Mouse (Mus musculus) liver, postnatal 0 days (tissue): ENCODE data around the gene Sike1. TPM values are rescaled to one million over a fixed set of nuclear protein-coding genes. Genes with fewer than 3 reads are reported as not detected.
A peak's percentile ranks its signal among the peaks of the same experiment; 100 is the strongest.

Experiments used
- ATAC-seq: fragments of 200-750 bp; cut with Nextera tagmentation; 2 replicates; pipeline ENCODE4 v1.8.0; 2017; ENCODE audit warnings: mild to moderate bottlenecking, moderate library complexity
- DNase-seq: peaks from one replicate; pipeline ENCODE4 v3.0.0-alpha.2; 2016
- H3K27ac ChIP-seq: fragments of 300-500 bp; sonication (generic); 2 replicates; pipeline ENCODE4 v1.5.1; 2014; ENCODE audit warnings: antibody characterized with exemption, moderate library complexity, mild to moderate bottlenecking, low read depth
- H3K27me3 ChIP-seq: fragments of 300-500 bp; sonication (generic); 2 replicates; pipeline ENCODE4 v1.6.1; 2014; ENCODE audit warnings: low read length, control low read depth, mixed read lengths; ENCODE audit not compliant: insufficient read depth
- H3K36me3 ChIP-seq: fragments of 300-500 bp; sonication (generic); replicated peaks from 2 replicates; pipeline ENCODE4 v1.6.1; 2014; ENCODE audit warnings: mild to moderate bottlenecking, control low read depth, low read length, moderate library complexity, mixed read lengths; ENCODE audit not compliant: insufficient read depth
- H3K4me1 ChIP-seq: fragments of 300-500 bp; sonication (generic); 2 replicates; pipeline ENCODE4 v1.6.1; 2014; ENCODE audit warnings: antibody characterized with exemption, mild to moderate bottlenecking, control low read depth; ENCODE audit not compliant: insufficient read depth
- H3K4me2 ChIP-seq: fragments of 300-500 bp; sonication (generic); 2 replicates; pipeline ENCODE4 v1.6.1; 2014; ENCODE audit warnings: low read depth, mild to moderate bottlenecking, low read length, moderate library complexity, mixed read lengths
- H3K4me3 ChIP-seq: fragments of 300-500 bp; sonication (generic); 2 replicates; pipeline ENCODE4 v1.5.1; 2014; ENCODE audit warnings: low read depth, low read length
- H3K9ac ChIP-seq: fragments of 300-500 bp; sonication (generic); replicated peaks from 2 replicates; pipeline ENCODE4 v1.6.1; 2014; ENCODE audit warnings: mild to moderate bottlenecking, moderate library complexity
- H3K9me3 ChIP-seq: fragments of 300-500 bp; sonication (generic); 2 replicates; pipeline ENCODE4 v1.6.1; 2016; ENCODE audit warnings: mild to moderate bottlenecking, control low read depth, low read length, mixed read lengths
- CTCF ChIP-seq: sonication (generic); IDR thresholded peaks from 2 replicates; pipeline ENCODE4 v1.5.1; 2016; ENCODE audit warnings: antibody characterized with exemption, low read depth
- EP300 ChIP-seq: IDR thresholded peaks from 2 replicates; pipeline ENCODE4 v1.6.1; 2016; ENCODE audit warnings: antibody characterized with exemption, low read depth, mild to moderate bottlenecking
- WGBS: fragments of 180-500 bp; shearing (Covaris S2); extraction: QIAGEN DNeasy Blood & Tissue Kit; methylation state at CpG from one replicate; pipeline ENCODE4 v1.1.7; 2014; ENCODE audit not compliant: insufficient replicate concordance; 5-methylcytosine and 5-hydroxymethylcytosine counted together
- polyA plus RNA-seq: library from polyadenylated mRNA; unstranded; fragments of >200 nt; fragmentation: Nextera tagmentation; extraction: Ambion mirVana; gene quantifications from 2 replicates; pipeline ENCODE4 v1.2.1, GENCODE M21; 2015

Sike1 gene
- polyA plus RNA-seq, 1 experiment from 2014 or later: 15.8 TPM

DNA sequence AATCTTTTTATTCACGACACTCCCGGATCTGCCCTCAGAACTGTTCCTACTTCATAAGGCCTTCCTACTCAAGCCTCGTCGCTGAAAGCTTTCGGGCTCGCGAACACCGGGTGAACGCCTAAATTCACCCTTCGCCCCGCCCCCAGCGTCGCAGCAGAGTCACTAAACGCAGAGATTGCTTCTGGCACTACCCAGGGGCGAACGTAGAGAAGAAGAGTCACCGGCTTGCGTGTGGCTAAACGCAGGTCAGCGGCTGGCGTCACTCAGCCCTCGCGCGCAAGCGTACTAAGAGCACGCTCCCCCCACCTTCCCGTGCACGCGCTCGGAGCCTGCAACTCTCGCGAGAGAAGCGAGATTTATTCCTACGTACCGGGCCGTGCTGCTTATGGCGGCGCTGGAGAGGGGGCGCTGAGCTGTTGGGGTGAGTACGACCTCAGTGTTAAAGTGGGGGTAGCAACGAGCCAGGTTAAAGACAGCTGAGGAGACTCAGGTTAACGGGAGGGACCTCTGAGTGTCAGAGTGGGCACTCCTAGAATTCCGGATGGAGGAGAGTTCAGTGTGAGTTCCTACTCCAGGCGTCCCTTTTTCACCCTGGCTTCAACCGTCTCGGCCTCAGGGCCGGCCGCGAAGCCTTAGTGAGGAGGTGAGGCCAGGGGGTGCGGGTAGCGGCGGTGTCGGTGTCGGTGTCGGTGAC, 24.9 kb downstream of the Sike1 start, which contains the start of gene Csde1:
Gene Csde1, plus strand, starts transcription at position 178 of the 694 bp plus-strand sequence.
- DNase-seq (peak; percentile 96), ATAC-seq (peak; percentile 91)
- H3K27me3 ChIP-seq: no peaks in the 10 kb centered on the region
- under 1% methylated on average over 53 of the region's 55 CpGs for WGBS
- peak within 1 kb of the TSS; percentile 100 for H3K9ac ChIP-seq
- TF ChIP-seq EP300 (no peak; the same call in 1 of the 2 replicates), CTCF (peak; percentile 20)
- no peaks in the 10 kb centered on the region for H3K9me3 ChIP-seq
- peak within 1 kb of the TSS; percentile 99 for H3K27ac ChIP-seq
- peak within 1 kb of the TSS; percentile 99 for H3K4me3 ChIP-seq
- H3K36me3 ChIP-seq: no peaks in the 10 kb centered on the region
- peak within 1 kb of the TSS; percentile 81 for H3K4me2 ChIP-seq
- peaks cover 29% of the 10 kb centered on the region for H3K4me1 ChIP-seq

DNA sequence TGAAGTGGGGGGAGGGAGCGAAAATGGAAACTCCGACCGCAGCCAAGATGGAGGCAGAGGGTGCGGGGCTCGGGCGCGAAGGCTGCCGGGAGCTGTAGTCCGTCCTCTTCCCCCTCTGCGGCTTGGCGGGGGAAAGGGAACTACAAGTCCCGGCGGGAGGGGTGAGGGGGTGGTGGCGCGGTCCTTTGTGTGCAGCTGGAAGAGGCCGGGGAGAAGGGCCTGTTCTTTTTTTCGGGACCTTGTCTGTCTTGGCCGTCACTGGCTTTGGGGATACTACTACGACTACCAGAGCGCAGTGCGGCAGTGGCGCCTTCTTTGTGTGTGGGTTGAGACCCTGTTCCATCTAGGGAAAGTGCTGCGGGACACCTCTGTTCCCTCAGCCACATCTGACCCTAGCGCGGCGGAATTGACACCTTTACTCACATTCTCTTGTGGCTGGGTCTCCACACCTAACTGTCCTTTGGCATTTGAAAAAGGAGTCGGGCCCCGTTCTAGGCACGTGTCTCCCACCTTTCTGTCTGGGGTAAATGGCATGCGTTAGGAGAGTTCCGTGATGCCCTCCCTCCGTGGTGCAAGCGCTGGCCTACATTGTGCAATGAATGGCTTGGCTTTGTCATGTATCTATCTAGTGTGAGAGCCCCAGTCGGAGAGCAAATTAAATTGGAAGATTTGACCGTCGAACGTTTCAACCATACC, 25.6 kb downstream of the Sike1 start:
- WGBS: under 1% methylated on average over 29 of the region's 37 CpGs
- H3K4me3 ChIP-seq: peak overlapping the region; percentile 99
- no peaks in the 10 kb centered on the region for H3K36me3 ChIP-seq
- ATAC-seq: peak; percentile 89
- TF ChIP-seq CTCF: no peak
- no peak for TF ChIP-seq EP300
- peak overlapping the region; percentile 100 for H3K9ac ChIP-seq
- peak overlapping the region; percentile 81 for H3K4me2 ChIP-seq
- peak; percentile 93 for DNase-seq
- no peaks in the 10 kb centered on the region for H3K27me3 ChIP-seq
- H3K9me3 ChIP-seq: no peaks in the 10 kb centered on the region
- H3K4me1 ChIP-seq: peaks cover 29% of the 10 kb centered on the region
- peak overlapping the region; percentile 99 for H3K27ac ChIP-seq

DNA sequence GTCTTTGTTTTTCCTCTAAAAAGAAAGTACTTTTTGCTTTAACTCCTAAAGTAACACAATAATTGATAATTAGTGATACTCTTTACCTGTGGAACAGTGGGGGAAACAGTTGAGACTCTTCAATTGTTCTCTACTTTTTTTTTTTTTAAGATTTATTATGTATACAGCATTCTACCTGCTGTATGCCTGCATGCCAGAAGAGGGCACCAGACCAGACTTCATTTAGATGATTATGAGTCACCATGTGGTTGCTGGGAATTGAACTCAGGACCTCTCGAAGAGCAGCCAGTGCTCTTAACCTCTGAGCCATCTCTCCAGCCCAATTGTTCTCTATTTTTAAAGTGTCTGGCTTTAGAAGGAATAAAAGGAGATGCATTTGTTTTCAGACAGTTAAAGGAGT, 30.7 kb downstream of the Sike1 start:
- Histone ChIP-seq H3K27ac (no peak overlapping the region), H3K36me3 (peaks cover 26% of the 10 kb centered on the region), H3K27me3 (no peaks in the 10 kb centered on the region), H3K9ac (no peak overlapping the region), H3K4me3 (no peak overlapping the region), H3K4me2 (no peak overlapping the region), H3K9me3 (no peaks in the 10 kb centered on the region), H3K4me1 (peaks cover 20% of the 10 kb centered on the region; the same call in 1 of the 2 replicates)
- WGBS: 71% methylated on average over 1 of the region's 1 CpGs
- ATAC-seq: no peak
- DNase-seq: no peak
- peak; percentile 56 for TF ChIP-seq CTCF
- no peak for TF ChIP-seq EP300

DNA sequence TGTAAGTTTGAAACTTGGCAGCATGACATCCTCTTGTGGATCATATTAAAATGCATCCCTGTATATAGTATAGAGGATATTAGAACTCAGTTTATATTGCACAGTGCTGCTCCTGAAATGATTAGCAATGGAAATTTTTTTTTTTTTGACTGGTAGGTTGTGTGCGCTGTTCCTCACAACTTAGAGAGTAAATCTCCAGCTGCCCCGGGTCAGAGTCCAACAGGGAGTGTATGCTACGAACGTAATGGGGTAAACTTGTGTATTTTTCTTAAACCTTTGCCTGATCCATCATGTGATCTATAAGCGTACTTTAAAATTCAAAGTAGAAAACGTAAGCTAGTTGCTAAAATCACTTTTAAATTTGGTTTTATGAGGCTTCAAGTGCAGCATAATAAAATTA, 44.8 kb downstream of the Sike1 start:
- no peak overlapping the region for H3K9ac ChIP-seq
- no peak overlapping the region for H3K27ac ChIP-seq
- H3K4me3 ChIP-seq: no peak overlapping the region
- no peak for ATAC-seq
- no peaks in the 10 kb centered on the region for H3K9me3 ChIP-seq
- no peak for DNase-seq
- peaks cover 66% of the 10 kb centered on the region for H3K36me3 ChIP-seq
- WGBS: 72% methylated on average over 6 of the region's 6 CpGs
- H3K4me1 ChIP-seq: no peaks in the 10 kb centered on the region
- TF ChIP-seq EP300 (no peak), CTCF (no peak)
- no peak overlapping the region for H3K4me2 ChIP-seq
- no peaks in the 10 kb centered on the region for H3K27me3 ChIP-seq

DNA sequence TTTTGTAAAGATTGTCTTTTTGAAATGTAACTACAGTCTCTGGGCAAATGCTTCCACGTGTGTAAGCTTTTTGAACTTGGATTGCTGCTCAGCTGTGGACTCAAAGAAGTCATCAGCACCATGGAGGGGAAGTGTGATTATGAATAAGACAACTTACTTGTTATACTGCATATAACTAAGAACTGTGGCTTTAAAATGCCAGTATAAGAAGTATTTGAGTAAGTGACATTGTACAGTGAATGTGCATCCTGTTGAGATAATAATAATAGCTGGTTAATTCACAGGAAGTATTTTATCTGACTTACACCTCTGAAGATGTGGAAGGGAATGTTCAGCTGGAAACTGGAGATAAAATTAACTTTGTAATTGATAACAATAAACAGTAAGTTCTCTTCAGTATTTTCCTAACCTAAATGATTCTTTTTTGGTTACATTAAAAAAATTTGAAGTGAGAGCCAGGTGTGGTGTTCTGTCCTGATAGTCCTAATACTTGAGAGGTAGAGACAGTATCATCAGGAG, 45.4 kb downstream of the Sike1 start:
- WGBS: 59% methylated on average over 1 of the region's 1 CpGs
- no peak overlapping the region for H3K9ac ChIP-seq
- H3K9me3 ChIP-seq: no peaks in the 10 kb centered on the region
- peaks cover 72% of the 10 kb centered on the region for H3K36me3 ChIP-seq
- H3K4me1 ChIP-seq: no peaks in the 10 kb centered on the region
- ATAC-seq (no peak), DNase-seq (no peak)
- TF ChIP-seq CTCF (no peak), EP300 (no peak)
- H3K4me3 ChIP-seq: no peak overlapping the region
- H3K27me3 ChIP-seq: no peaks in the 10 kb centered on the region
- no peak overlapping the region for H3K27ac ChIP-seq
- no peak overlapping the region for H3K4me2 ChIP-seq

DNA sequence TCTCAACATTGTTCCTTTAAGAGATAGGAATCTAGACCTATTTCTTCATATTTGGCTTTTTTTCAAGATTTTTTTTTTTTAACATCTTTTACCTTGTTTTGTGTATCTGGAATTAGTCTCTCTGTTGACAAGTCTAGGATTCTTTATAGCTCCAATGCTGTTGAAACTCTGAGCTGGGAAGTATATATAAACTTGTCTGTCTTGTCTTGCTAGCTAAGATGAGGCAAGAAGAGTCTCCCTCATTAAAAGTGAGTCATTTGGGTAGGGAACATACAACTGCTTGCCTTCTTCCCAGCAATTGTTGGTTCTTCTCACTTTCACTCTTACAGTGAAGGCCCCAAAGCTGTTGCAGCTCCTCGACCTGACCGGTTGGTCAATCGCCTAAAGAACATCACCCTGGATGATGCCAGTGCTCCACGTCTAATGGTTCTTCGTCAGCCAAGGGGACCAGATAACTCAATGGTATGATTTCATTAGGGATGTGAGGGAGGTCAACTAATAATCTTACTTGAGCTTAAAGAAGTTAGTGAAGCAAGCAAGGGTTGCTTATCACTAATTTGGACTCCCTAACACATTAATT, 60.6 kb downstream of the Sike1 start:
- Histone ChIP-seq H3K27ac (no peak overlapping the region), H3K9me3 (no peaks in the 10 kb centered on the region), H3K36me3 (peaks cover 59% of the 10 kb centered on the region), H3K4me3 (no peak overlapping the region), H3K4me1 (0 out of 2 replicates have a peak, but pooled peaks cover 3% of the 10 kb centered on the region), H3K27me3 (no peaks in the 10 kb centered on the region), H3K9ac (no peak overlapping the region), H3K4me2 (no peak overlapping the region)
- ATAC-seq (no peak), DNase-seq (no peak)
- TF ChIP-seq EP300 (no peak), CTCF (no peak)
- WGBS: 86% methylated on average over 5 of the region's 5 CpGs
